Mouse (Mus musculus) heart, postnatal 0 days (tissue): ENCODE results near the gene Dpysl4. TPM values are rescaled to one million over a fixed set of nuclear protein-coding genes. Genes with fewer than 3 reads are reported as not detected.
A peak's percentile ranks its signal among the peaks of the same experiment; 100 is the strongest.

Experiments
- ATAC-seq: fragments of 200-750 bp; cut with Nextera tagmentation; 2 replicates; pipeline ENCODE4 v1.8.0; 2017; ENCODE audit warnings: low read depth, moderate number of reproducible peaks, moderate library complexity; ENCODE audit not compliant: insufficient read depth
- DNase-seq: peaks from one replicate; pipeline ENCODE4 v3.0.0-alpha.2; 2016; ENCODE audit warnings: low spot score
- H3K27ac ChIP-seq: fragments of 300-500 bp; sonication (generic); 2 replicates; pipeline ENCODE4 v1.5.1; 2014; ENCODE audit warnings: low read depth, mild to moderate bottlenecking
- H3K27me3 ChIP-seq: fragments of 300-500 bp; sonication (generic); 2 replicates; pipeline ENCODE4 v1.6.1; 2014; ENCODE audit warnings: low read length, mixed read lengths; ENCODE audit not compliant: control insufficient read depth, insufficient read depth
- H3K36me3 ChIP-seq: fragments of 300-500 bp; sonication (generic); replicated peaks from 2 replicates; pipeline ENCODE4 v1.6.1; 2014; ENCODE audit warnings: low read length, mixed read lengths; ENCODE audit not compliant: control insufficient read depth, insufficient read depth
- H3K4me1 ChIP-seq: fragments of 300-500 bp; sonication (generic); 2 replicates; pipeline ENCODE4 v1.6.1; 2014; ENCODE audit warnings: antibody characterized with exemption; ENCODE audit not compliant: control insufficient read depth, insufficient read depth
- H3K4me2 ChIP-seq: fragments of 300-500 bp; sonication (generic); 2 replicates; pipeline ENCODE4 v1.6.1; 2014; ENCODE audit warnings: low read depth, mild to moderate bottlenecking, low read length, moderate library complexity
- H3K4me3 ChIP-seq: fragments of 300-500 bp; sonication (generic); 2 replicates; pipeline ENCODE4 v1.5.1; 2014; ENCODE audit warnings: low read depth, low read length
- H3K9ac ChIP-seq: fragments of 300-500 bp; sonication (generic); replicated peaks from 2 replicates; pipeline ENCODE4 v1.6.1; 2014; ENCODE audit warnings: low read depth, low read length, mixed read lengths
- H3K9me3 ChIP-seq: fragments of 300-500 bp; sonication (generic); replicated peaks from 2 replicates; pipeline ENCODE4 v1.6.1; 2016; ENCODE audit warnings: low read length; ENCODE audit not compliant: control insufficient read depth
- CTCF ChIP-seq: IDR thresholded peaks from 2 replicates; pipeline ENCODE4 v1.5.1; 2016; ENCODE audit warnings: antibody characterized with exemption, control low read depth, low read depth
- EP300 ChIP-seq: IDR thresholded peaks from 2 replicates; pipeline ENCODE4 v1.6.1; 2016; ENCODE audit warnings: antibody characterized with exemption, low read depth
- WGBS: fragments of 180-500 bp; shearing (Covaris S2); extraction: QIAGEN DNeasy Blood & Tissue Kit; methylation state at CpG from one replicate; pipeline ENCODE4 v1.1.7; 2014; 5-methylcytosine and 5-hydroxymethylcytosine counted together
- polyA plus RNA-seq: library from polyadenylated mRNA; unstranded; fragments of >200 nt; fragmentation: Nextera tagmentation; extraction: Ambion mirVana; gene quantifications from 2 replicates; pipeline ENCODE4 v1.2.1, GENCODE M21; 2015
- total RNA-seq: library from RNA; depleted of rRNA; stranded (reverse); fragments of >200 nt; gene quantifications from 2 replicates; pipeline ENCODE4 v1.2.3, GENCODE M21; 2014; ENCODE audit warnings: low replicate concordance

Gene Dpysl4
- total and polyA plus RNA-seq, 2 experiments from 2014 or later: 0.11 to 1.3 TPM

DNA sequence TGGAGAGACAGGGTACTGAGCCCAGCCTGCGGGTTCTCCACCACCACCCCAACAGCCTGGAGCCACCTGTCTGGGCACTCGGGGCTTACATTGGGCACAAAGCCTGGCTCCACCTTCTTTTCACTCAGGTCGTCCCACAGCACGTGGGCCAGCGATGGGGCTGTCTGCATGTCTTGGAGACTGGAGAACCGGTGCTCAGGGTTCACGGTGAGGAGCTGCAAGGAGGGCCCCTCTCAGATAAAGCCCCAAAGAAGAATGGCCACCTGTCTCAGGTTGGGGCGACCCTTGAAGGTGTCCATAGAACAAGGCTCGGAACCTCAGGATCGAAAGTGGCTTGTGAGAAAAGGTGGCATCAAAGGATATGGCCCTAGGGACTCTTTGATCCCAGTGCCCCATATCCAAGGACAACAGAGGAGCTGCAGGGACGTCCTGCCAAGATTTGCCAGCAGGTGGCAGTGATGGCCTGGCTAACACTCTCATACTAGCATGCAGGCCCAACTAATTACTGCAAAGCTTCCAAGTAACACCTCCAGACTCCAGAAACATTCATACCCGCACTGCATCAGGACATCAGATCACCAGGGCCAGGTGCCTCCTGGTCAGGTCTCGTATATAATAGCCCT, 33.5 kb downstream of the Dpysl4 start:
- H3K27me3 ChIP-seq: 0 out of 2 replicates have a peak, but pooled peaks cover 8% of the 10 kb centered on the region
- no peaks in the 10 kb centered on the region for H3K4me1 ChIP-seq
- no peaks in the 10 kb centered on the region for H3K36me3 ChIP-seq
- no peak for TF ChIP-seq EP300
- TF ChIP-seq CTCF: peak; percentile 95
- H3K4me3 ChIP-seq: no peak overlapping the region
- no peak overlapping the region for H3K9ac ChIP-seq
- WGBS: 33% methylated on average over 13 of the region's 13 CpGs
- ATAC-seq (peak; percentile 49; the same call in 1 of the 2 replicates), DNase-seq (peak; percentile 73)
- H3K27ac ChIP-seq: no peak overlapping the region
- H3K4me2 ChIP-seq: no peak overlapping the region
- no peaks in the 10 kb centered on the region for H3K9me3 ChIP-seq

DNA sequence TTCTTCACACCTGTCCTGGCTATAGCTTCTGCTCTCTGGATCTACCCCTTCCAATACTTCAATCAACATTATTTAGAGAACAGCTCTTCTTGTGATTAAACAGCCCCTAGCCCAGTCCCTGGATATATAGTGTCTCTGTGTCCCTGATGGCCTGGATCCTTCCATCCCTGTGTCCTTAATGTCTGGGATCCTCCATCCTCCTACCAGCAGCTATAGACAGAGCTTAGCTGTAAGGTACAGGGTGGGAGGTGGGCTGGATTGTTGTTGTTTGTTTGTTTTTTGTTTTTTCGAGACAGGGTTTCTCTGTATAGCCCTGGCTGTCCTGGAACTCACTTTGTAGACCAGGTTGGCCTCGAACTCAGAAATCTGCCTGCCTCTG, 34.0 kb downstream of the Dpysl4 start:
- TF ChIP-seq CTCF (no peak), EP300 (no peak)
- ATAC-seq: no peak
- Histone ChIP-seq H3K27ac (no peak overlapping the region), H3K4me2 (no peak overlapping the region), H3K4me1 (no peaks in the 10 kb centered on the region), H3K9me3 (no peaks in the 10 kb centered on the region), H3K27me3 (0 out of 2 replicates have a peak, but pooled peaks cover 8% of the 10 kb centered on the region), H3K36me3 (no peaks in the 10 kb centered on the region), H3K4me3 (no peak overlapping the region), H3K9ac (no peak overlapping the region)
- WGBS: 40% methylated on average over 2 of the region's 2 CpGs
- DNase-seq: no peak

DNA sequence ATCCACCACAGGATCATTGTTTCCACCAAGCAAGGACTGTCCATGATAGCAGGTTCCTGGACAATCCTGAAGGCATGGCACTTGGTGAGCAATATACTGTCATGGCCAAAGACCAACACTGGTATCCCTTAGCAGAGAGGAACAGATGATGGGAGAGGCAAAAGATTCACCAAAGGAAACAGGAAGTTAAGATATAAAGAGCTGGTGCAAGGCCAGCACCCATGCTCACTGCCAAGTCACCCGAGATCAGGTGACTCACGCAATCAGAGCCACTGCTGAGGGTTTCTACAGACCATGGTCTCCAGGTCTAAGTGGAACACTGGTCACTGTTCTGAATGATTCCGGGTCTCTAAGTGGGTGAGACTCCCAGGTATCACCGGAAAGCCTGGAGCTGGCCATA, 40.1 kb downstream of the Dpysl4 start:
- no peaks in the 10 kb centered on the region for H3K9me3 ChIP-seq
- H3K4me1 ChIP-seq: peaks cover 9% of the 10 kb centered on the region; the same call in 1 of the 2 replicates
- no peak overlapping the region for H3K4me2 ChIP-seq
- ATAC-seq (no peak), DNase-seq (no peak)
- no peak for TF ChIP-seq EP300
- no peak for TF ChIP-seq CTCF
- no peak overlapping the region for H3K9ac ChIP-seq
- H3K36me3 ChIP-seq: no peaks in the 10 kb centered on the region
- 51% methylated on average over 4 of the region's 4 CpGs for WGBS
- no peak overlapping the region for H3K27ac ChIP-seq
- peaks cover 12% of the 10 kb centered on the region; the same call in 1 of the 2 replicates for H3K27me3 ChIP-seq
- no peak overlapping the region for H3K4me3 ChIP-seq

DNA sequence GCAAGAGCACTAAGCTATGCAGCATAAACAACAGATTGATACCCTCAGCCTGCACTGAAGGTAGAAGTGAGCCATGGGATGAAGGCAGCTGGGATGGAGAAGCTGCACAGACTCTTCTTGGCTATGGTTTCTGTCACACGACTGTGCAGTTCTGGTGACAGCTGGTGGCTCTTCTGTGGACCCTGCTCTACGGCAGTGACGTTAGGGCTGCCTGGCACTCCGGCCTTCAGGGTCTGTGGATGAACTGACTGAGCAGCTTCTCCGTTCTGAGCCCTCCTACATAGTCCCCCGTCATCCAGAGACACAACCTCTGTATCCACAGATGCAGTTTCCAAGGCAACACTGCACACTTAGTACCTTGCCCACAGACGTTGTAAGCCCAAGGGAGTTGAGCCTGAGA, 40.7 kb downstream of the Dpysl4 start:
- H3K27ac ChIP-seq: no peak overlapping the region
- H3K9me3 ChIP-seq: no peaks in the 10 kb centered on the region
- ATAC-seq: no peak
- H3K4me1 ChIP-seq: peaks cover 9% of the 10 kb centered on the region; the same call in 1 of the 2 replicates
- TF ChIP-seq CTCF (no peak), EP300 (no peak)
- H3K4me2 ChIP-seq: no peak overlapping the region
- H3K27me3 ChIP-seq: peaks cover 12% of the 10 kb centered on the region; the same call in 1 of the 2 replicates
- WGBS: 59% methylated on average over 7 of the region's 7 CpGs
- H3K36me3 ChIP-seq: no peaks in the 10 kb centered on the region
- DNase-seq: no peak
- no peak overlapping the region for H3K9ac ChIP-seq
- H3K4me3 ChIP-seq: no peak overlapping the region

DNA sequence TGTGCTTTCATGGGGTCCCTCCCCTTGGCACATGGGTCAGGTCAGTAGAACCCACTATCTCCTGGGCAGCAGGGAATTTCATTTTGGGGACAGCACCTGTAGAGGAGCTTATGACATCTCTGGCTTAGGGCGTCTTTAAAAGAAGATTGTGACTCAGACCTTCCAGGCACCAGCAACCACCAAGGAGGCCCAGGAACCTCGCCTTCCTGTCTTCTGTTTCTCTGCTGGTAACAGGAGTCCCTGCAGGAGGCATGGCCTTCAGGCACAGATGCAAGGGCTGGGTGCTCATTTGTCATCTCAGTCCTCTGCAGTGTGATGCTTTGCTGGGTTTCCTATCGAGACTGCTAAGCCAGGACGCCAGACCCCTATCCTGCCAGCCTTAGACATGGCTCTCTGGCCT, 43.2 kb downstream of the Dpysl4 start:
- Histone ChIP-seq H3K27me3 (peaks cover 9% of the 10 kb centered on the region; the same call in 1 of the 2 replicates), H3K9me3 (no peaks in the 10 kb centered on the region), H3K4me1 (peaks cover 9% of the 10 kb centered on the region; the same call in 1 of the 2 replicates), H3K9ac (no peak overlapping the region), H3K4me2 (no peak overlapping the region), H3K4me3 (no peak overlapping the region), H3K36me3 (no peaks in the 10 kb centered on the region), H3K27ac (no peak overlapping the region)
- ATAC-seq (no peak), DNase-seq (no peak)
- 80% methylated on average over 4 of the region's 4 CpGs for WGBS
- TF ChIP-seq EP300 (no peak), CTCF (no peak)

DNA sequence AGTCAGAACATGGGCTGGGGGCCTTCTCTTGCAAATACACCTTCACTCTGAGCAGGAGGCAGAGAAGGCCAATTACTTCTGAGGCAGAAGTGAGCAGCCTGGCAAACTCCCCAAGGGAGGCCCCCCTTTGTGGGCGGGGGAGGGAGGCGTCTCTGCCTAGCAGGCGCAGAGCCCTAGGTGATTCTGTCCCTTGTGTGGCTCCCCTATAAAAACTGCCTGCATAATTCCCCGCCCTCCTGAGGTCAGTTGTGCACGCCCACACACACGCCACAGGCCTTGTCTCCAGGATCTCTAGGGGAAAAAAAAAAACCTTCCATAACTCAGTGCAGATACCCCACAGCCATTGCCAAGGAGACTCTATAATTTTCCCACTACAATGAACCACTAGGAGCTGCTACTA, 44.6 kb downstream of the Dpysl4 start:
- DNase-seq: no peak
- no peak for TF ChIP-seq CTCF
- TF ChIP-seq EP300: no peak
- ATAC-seq: no peak
- Histone ChIP-seq H3K27me3 (peaks cover 9% of the 10 kb centered on the region; the same call in 1 of the 2 replicates), H3K4me1 (peaks cover 22% of the 10 kb centered on the region), H3K4me2 (no peak overlapping the region), H3K4me3 (no peak overlapping the region), H3K27ac (no peak overlapping the region), H3K9ac (no peak overlapping the region), H3K36me3 (no peaks in the 10 kb centered on the region), H3K9me3 (no peaks in the 10 kb centered on the region)
- WGBS: 75% methylated on average over 6 of the region's 6 CpGs
